Mouse (Mus musculus) left cerebral cortex, adult 2 months (tissue): ENCODE results near the gene Pitpnc1. TPM values are rescaled to one million over a fixed set of nuclear protein-coding genes. Genes with fewer than 3 reads are reported as not detected.

Experiments
- DNase-seq, 2 experiments: peaks; one replicate each; pipeline ENCODE4 v3.0.0; 2021 to 2022; ENCODE audit warnings: low spot score in 2 of 2, mixed read lengths in 1 of 2; ENCODE audit errors: extremely low spot score in 1 of 2
- H3K27ac ChIP-seq: fragments of 200-600 bp; 2 replicates; pipeline ENCODE4 v1.8.1; 2022
- H3K4me3 ChIP-seq: fragments of 200-600 bp; 2 replicates; pipeline ENCODE4 v1.8.1; 2022
- CTCF ChIP-seq: fragments of 200-600 bp; IDR thresholded peaks from 2 replicates; pipeline ENCODE4 v1.8.1; 2022; ENCODE audit warnings: antibody characterized with exemption, mild to moderate bottlenecking, moderate library complexity
- intact Hi-C: fragments of 180-260 bp; cut with DNase I; formaldehyde crosslinking; loops from one replicate; pipeline ENCODE4 v1.15.1; 2025
- total RNA-seq, 2 experiments: library from RNA; stranded (reverse); gene quantifications; 2 replicates each; pipeline ENCODE4 v1.2.3; 2021

Pitpnc1 gene
- total RNA-seq, 2 experiments from 2014 or later, result 54.5 to 55.2 TPM

GRCm38 (mm10) chr11:107276337-107276736 is 194.2 kb downstream of the Pitpnc1 start:
- H3K27ac ChIP-seq, result no peak overlapping the region
- intact Hi-C loops, result loop anchor here (2.0 kb wide), 1 partner anchor 196 kb away; no protein-coding TSS in a partner anchor

DNA sequence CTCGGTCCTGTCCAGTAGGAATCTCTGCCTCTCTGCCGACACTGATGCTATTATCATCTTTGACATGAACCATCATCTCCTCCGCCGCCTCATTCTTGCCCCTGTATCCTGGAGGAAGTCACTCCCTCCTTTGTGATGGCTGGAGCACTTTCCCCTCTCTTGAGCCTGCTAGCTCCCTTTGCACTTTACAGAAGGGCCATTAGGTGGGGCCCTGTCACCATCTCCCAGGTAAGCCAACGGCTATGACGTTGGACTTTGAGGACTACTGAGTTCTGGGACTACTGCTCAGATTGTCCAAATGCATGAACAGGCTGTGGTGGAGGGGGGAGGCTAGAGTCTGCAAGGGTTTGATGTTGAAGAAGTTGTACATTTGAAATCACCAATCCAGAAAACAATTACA is 194.6 kb downstream of the Pitpnc1 start:
- no peak overlapping the region for H3K4me3 ChIP-seq
- H3K27ac ChIP-seq, result no peak overlapping the region
- peak; percentile 63 for TF ChIP-seq CTCF
- intact Hi-C loops, result loop anchor here (2.0 kb wide), 1 partner anchor 197 kb away; no protein-coding TSS in a partner anchor
- DNase-seq, result peak; percentile 31 to 47

More at GRCm38 (mm10) chr11:107276337-107276736, 194.2 kb downstream of the Pitpnc1 start:
- no peak for TF ChIP-seq CTCF
- H3K4me3 ChIP-seq, result no peak overlapping the region
- DNase-seq, result no peak

DNA sequence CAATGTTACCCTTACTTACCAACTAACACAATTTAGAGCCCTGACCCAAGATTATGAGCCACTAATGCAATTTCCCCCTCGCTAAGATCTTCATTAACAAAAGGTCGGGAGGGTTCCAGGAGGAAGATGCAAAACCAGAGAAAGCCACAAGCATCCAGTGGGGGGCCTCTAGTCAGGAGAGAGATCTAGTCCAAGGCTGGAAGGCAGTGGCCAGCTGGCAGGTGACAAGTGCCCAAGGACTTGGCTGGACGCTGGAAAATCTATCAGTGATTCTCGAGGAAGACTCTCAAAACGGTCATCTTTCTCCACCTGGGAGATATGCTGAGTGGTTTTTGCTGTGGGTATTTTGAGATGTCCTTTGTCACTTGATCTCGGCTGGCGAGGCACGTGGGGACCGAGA is 196.3 kb downstream of the Pitpnc1 start:
- TF ChIP-seq CTCF, result no peak
- intact Hi-C loops, result no loop called here
- Histone ChIP-seq H3K27ac (no peak overlapping the region), H3K4me3 (no peak overlapping the region)
- DNase-seq, result no peak

- TF ChIP-seq CTCF, result no peak
- no peak for DNase-seq
- Histone ChIP-seq H3K4me3 (no peak overlapping the region), H3K27ac (no peak overlapping the region)
- intact Hi-C loops, result no loop called here
Measured at GRCm38 (mm10) chr11:107272351-107272975, 198.0 kb downstream of the Pitpnc1 start.

DNA sequence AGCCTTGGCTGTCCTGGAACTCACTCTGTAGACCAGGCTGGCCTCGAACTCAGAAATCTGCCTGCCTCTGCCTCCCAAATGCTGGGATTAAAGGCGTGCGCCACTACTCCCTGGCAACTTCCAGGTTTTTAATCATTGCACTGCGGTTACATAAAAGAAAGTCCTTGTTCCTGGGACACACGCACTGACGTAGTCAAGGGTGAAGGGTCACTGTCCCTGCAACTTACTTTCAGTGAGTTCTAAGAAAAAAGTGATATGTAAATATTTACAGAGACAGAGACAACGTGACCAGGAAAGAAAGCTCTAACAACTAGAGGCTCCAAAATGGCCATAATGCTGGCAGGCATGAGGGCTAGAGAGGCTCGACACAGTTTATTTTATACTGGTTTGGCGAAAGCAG is 199.9 kb downstream of the Pitpnc1 start:
- DNase-seq, result no peak
- no peak overlapping the region for H3K4me3 ChIP-seq
- no peak overlapping the region for H3K27ac ChIP-seq
- TF ChIP-seq CTCF, result no peak
- intact Hi-C loops, result no loop called here

DNA sequence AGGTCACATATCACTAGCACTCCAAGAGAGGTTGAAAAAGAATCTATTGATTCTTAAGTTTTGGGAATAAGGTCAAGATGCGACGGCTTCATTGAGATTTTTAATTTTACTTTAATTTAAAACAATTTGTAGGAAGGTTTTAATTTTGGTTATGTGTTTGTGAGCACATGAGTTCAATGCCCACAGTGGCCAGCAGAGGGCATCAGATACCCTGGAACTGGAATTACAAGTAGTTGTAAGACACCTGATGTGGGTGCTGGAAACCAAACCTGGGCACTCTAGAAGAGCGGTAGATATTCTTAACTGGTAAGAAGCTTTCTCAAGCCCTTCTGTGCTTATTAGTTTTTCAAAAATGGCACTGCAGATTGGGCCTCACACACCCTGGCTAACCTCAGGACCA is 203.0 kb downstream of the Pitpnc1 start:
- no peak for DNase-seq
- peak; percentile 33 for TF ChIP-seq CTCF
- Histone ChIP-seq H3K4me3 (no peak overlapping the region), H3K27ac (no peak overlapping the region)
- intact Hi-C loops, result no loop called here

GRCm38 (mm10) chr11:107265861-107266260 is 204.6 kb downstream of the Pitpnc1 start:
- Histone ChIP-seq H3K27ac (no peak overlapping the region), H3K4me3 (no peak overlapping the region)
- TF ChIP-seq CTCF, result no peak
- intact Hi-C loops, result no loop called here
- DNase-seq, result no peak

DNA sequence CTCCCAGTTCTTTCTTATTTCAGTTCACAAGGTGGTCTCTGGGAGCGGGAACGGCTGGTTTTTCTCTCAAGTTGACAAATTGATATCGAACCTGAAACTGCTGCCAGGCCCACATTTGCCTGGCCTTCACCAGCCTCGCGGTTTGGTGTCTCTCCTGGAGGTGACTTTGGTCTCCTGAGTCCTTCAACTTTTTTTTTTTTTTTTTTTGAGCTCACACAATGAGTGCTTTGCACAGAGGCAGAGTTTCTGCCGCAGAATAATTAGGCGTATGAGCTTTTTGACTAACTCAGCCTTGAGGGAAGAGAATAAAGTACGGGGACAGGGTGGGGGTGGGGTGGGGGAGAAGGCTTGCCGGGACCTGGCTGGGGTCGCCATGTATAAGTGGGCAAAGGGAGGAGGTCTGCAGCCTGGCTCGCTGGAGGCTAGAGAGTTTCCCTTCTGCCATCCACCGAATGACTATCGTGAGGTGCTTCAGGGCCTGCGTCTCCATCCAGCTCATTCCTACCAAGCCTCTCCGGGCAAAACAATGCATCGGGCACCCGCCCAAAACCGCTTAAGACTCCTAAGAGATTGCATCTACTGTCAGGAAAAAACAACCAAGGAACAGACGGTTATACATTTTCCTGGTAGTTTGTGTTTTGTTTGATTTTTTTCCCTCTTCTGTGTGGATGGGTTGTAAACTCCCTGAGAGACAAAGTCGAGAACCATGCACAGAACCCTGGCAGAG is 205.4 kb downstream of the Pitpnc1 start:
- DNase-seq, result no peak
- H3K27ac ChIP-seq, result no peak overlapping the region
- TF ChIP-seq CTCF, result no peak
- H3K4me3 ChIP-seq, result no peak overlapping the region
- intact Hi-C loops, result no loop called here

- intact Hi-C loops, result no loop called here
- Histone ChIP-seq H3K27ac (no peak overlapping the region), H3K4me3 (no peak overlapping the region)
- no peak for DNase-seq
- TF ChIP-seq CTCF, result no peak
Measured at GRCm38 (mm10) chr11:107263838-107264237, 206.7 kb downstream of the Pitpnc1 start.

DNA sequence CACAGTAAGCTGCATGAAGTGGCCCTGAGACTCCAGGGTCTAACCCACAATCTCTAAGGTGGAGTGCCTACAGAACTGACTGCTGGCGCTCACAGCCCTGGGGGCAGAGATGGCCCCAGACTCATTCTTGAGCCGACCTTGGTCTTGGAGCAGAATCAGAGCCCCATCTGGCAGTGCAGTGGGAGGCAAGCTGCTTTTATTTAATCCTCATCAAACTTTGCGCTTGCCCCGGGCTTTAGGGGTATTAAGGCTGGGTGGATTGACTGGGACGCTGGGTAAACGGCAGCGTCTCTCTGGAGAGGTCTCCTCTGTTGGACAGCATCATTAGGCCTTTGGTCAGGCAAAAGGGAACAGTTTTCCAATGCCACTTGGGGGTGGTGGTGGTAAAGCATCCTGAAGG is 211.1 kb downstream of the Pitpnc1 start:
- no peak overlapping the region for H3K4me3 ChIP-seq
- no peak for DNase-seq
- H3K27ac ChIP-seq, result no peak overlapping the region
- intact Hi-C loops, result no loop called here
- TF ChIP-seq CTCF, result no peak

GRCm38 (mm10) chr11:107255185-107255584 is 215.3 kb downstream of the Pitpnc1 start:
- Histone ChIP-seq H3K27ac (no peak overlapping the region), H3K4me3 (no peak overlapping the region)
- intact Hi-C loops, result no loop called here
- no peak for DNase-seq
- TF ChIP-seq CTCF, result peak; percentile 30

- intact Hi-C loops, result no loop called here
- no peak overlapping the region for H3K4me3 ChIP-seq
- no peak for TF ChIP-seq CTCF
- no peak for DNase-seq
- no peak overlapping the region for H3K27ac ChIP-seq
Measured at GRCm38 (mm10) chr11:107254181-107254580, 216.3 kb downstream of the Pitpnc1 start.

DNA sequence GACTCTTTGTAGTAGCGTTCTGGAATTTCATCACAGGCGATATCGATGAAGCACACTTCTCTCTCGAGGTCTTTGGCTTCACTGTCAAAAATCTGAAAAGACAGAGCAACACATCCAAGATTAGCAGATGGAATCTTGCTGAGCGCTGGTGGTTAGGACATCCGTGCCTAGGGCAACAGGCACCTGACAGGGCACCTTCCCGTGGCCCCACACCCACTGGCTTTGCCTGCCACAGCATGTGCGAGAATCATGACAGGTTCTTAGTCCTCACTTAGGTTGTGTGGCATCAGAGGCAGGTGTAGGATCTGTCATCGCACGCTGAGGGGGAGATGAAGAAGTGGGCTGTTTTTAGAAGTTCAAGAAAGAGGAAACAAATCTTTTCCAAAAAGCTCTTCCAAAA is 218.5 kb downstream of the Pitpnc1 start:
- no peak for TF ChIP-seq CTCF
- H3K27ac ChIP-seq, result no peak overlapping the region
- intact Hi-C loops, result no loop called here
- H3K4me3 ChIP-seq, result no peak overlapping the region
- no peak for DNase-seq
